Mouse (Mus musculus) olfactory bulb, adult 2 months (tissue): ENCODE data around the gene Pgls.

Experiments used
- CTCF ChIP-seq: fragments of 200-500 bp; IDR thresholded peaks from 2 replicates; pipeline ENCODE4 v1.5.1; 2012; ENCODE audit warnings: low read depth, mild to moderate bottlenecking, low read length, moderate library complexity; ENCODE audit not compliant: insufficient read depth
- POLR2A ChIP-seq: fragments of 200-500 bp; IDR thresholded peaks from 2 replicates; pipeline ENCODE4 v1.6.1; 2012; ENCODE audit warnings: mild to moderate bottlenecking, low read depth, low read length, moderate library complexity; ENCODE audit not compliant: insufficient read depth

DNA sequence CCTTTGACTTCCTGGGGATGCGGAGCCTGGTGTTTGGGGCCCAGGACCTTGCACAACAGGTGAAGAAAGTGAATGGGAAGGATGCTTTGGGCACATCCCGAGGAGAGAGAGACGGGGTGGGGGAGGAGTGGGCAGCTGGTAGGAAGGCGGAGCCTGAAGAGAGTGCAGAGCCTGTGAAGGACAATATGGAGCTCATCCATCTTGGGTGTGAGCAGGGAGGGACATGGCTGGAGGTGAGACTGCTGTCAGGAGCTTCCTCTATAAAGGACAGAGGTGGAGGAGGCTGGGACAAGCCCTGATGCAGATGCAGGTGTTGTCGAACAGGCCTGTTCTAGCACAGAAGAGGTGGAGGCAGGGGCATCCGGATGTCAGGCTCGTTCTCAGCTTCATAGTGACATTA lies 12.0 kb downstream of the Pgls start:
- TF ChIP-seq CTCF (no peak), POLR2A (no peak)
